ENCODE assay signal across 15 mouse cellular contexts in genomic region chr7:144747756-144748155, GRCm38 (mm10). TPM values are rescaled to one million over a fixed set of nuclear protein-coding genes. Genes with fewer than 3 reads are reported as not detected.
DNase-seq lines count a peak whose midpoint lies in the region; ATAC-seq lines count a peak whose summit lies in the region.
"Had no signal": no experiment of that assay in that cellular context is flagged by ENCODE, and none has a peak within 500 bp of the region (broad histone marks: within the 10 kb centered on the region; RNA-seq: fewer than 3 reads in every experiment).

No protein-coding gene starts in this region.

- DNase-seq in 3134 (ENCODE audit: extremely low read depth, insufficient read length, low spot score) (peak; percentile 52), 3T3-L1 (ENCODE audit: low read depth, low spot score) (peak; percentile 82)
- no peak for DNase-seq in liver, embryonic 11.5 days (ENCODE audit: low spot score)
- DNase-seq in lung, postnatal 10 days = peak; percentile 34
- DNase-seq in left cerebral cortex, postnatal 14 days (ENCODE audit: low spot score in 2 of 2) = no peak
- no peak for DNase-seq in testis, postnatal 10 days (ENCODE audit: low spot score)
- no peak for DNase-seq in left cerebral cortex, postnatal 4 days
- DNase-seq: right cerebral cortex, adult 18-20 months; thymus, postnatal 36 days had no signal

- peak; percentile 86 for ATAC-seq in liver, embryonic 11.5 days (replicated peaks; ENCODE audit: low FRiP score)
- ATAC-seq: activated CD4-positive, CD25-positive, alpha-beta regulatory T cell, adult 4 months had no signal

- H3K4me3 ChIP-seq in liver, embryonic 11.5 days (ENCODE audit: low read depth, low read length) = no peak overlapping the region
- H3K4me3 ChIP-seq: hindbrain, embryonic 10.5 days; limb, embryonic 12.5 days; midbrain, embryonic 12.5 days; neural tube, embryonic 13.5 days had no signal

- intact Hi-C loops in left cerebral cortex, postnatal 14 days (cut with DNase I) = no loop called here
- intact Hi-C loops in left cerebral cortex, postnatal 4 days (cut with DNase I) = no loop called here

- peak overlapping the region; percentile 47; the same call in 1 of the 2 replicates for H3K27ac ChIP-seq in liver, embryonic 11.5 days (ENCODE audit: low read depth, low read length)
- H3K27ac ChIP-seq: hindbrain, embryonic 10.5 days; limb, embryonic 12.5 days; midbrain, embryonic 12.5 days; neural tube, embryonic 13.5 days had no signal

- H3K9ac ChIP-seq in liver, embryonic 11.5 days (ENCODE audit: low read depth, low read length) = peak overlapping the region; percentile 42
- H3K9ac ChIP-seq: limb, embryonic 12.5 days; midbrain, embryonic 12.5 days; neural tube, embryonic 13.5 days had no signal

- peaks cover 30% of the 10 kb centered on the region for H3K4me1 ChIP-seq in liver, embryonic 11.5 days (replicated peaks; ENCODE audit: control insufficient read depth, insufficient read depth, low read length)
- H3K4me1 ChIP-seq: limb, embryonic 12.5 days; midbrain, embryonic 12.5 days; neural tube, embryonic 13.5 days had no signal

- no peaks in the 10 kb centered on the region for H3K9me3 ChIP-seq in liver, embryonic 11.5 days (ENCODE audit: control insufficient read depth, low read length)
- H3K9me3 ChIP-seq: hindbrain, embryonic 10.5 days; limb, embryonic 12.5 days; midbrain, embryonic 12.5 days; neural tube, embryonic 13.5 days had no signal

- no peaks in the 10 kb centered on the region for H3K36me3 ChIP-seq in liver, embryonic 11.5 days (ENCODE audit: control insufficient read depth, insufficient read depth, low read length)
- H3K36me3 ChIP-seq: hindbrain, embryonic 10.5 days; limb, embryonic 12.5 days; midbrain, embryonic 12.5 days; neural tube, embryonic 13.5 days had no signal

- WGBS in liver, embryonic 11.5 days = 25% methylated on average over 2 of the region's 2 CpGs

- no peak overlapping the region; the same call in 1 of the 2 replicates for H3K4me2 ChIP-seq in liver, embryonic 11.5 days
- H3K4me2 ChIP-seq: limb, embryonic 12.5 days; midbrain, embryonic 12.5 days; neural tube, embryonic 13.5 days had no signal

- H3K27me3 ChIP-seq in liver, embryonic 11.5 days (replicated peaks; ENCODE audit: control insufficient read depth, insufficient read depth, low read length) = 0 out of 2 replicates have a peak, but pooled peaks cover 4% of the 10 kb centered on the region

RNA-seq across cellular contexts. Expression of gene Ano1, which starts 4.0 kb away (rescaled TPM):
- polyA plus RNA-seq in liver, embryonic 11.5 days (2014; fragmentation: Nextera tagmentation; extraction: Ambion mirVana) = 10.2 and 13.2 TPM in 2 replicates
- 1 to 10 TPM; 3.1 to 3.5 TPM for total RNA-seq in left cerebral cortex, postnatal 14 days (2021)
- 1 to 10 TPM; 5.3 to 7.6 TPM for total RNA-seq in left cerebral cortex, postnatal 4 days (2021)
- total RNA-seq: common myeloid progenitor, adult 5-6 weeks had no signal

Comparison
In these comparisons a context has a peak if more than half of its experiments do, and no peak if none do; other contexts are left out.
1. DNase-seq: peak in 3134 (single experiment), 3T3-L1 (single experiment) and lung, postnatal 10 days (single experiment); none in liver, embryonic 11.5 days (single experiment), left cerebral cortex, postnatal 14 days (0 of 2), testis, postnatal 10 days (single experiment) and left cerebral cortex, postnatal 4 days (single experiment).